Mouse (Mus musculus): ENCODE results near the gene Mdm4. TPM values are rescaled to one million over a fixed set of nuclear protein-coding genes. Genes with fewer than 3 reads are reported as not detected.
"Not testable (repeated sequence)": the region's sequence is repeated elsewhere in the genome, so short reads cannot be mapped to it uniquely, and the experiment has no call there.

Gene Mdm4
- polyA plus RNA-seq, 1 experiment from 2014 or later: 50.1 TPM

GRCm38 (mm10) chr1:133027980-133028379, 2.4 kb downstream of the Mdm4 start:
- Histone ChIP-seq H3K27me3 (no peaks in the 10 kb centered on the region), H3K27ac (replicated peaks) (no peak overlapping the region), H3K4me1 (peaks cover 13% of the 10 kb centered on the region), H3K4me3 (no peak overlapping the region), H3K9me3 (no peaks in the 10 kb centered on the region), H3K4me2 (replicated peaks) (no peak overlapping the region), H3K36me3 (no peaks in the 10 kb centered on the region), H3K9ac (replicated peaks) (no peak overlapping the region)
- WGBS: 43% methylated on average over 7 of the region's 7 CpGs
- ATAC-seq (ENCODE audit: low FRiP score, low read depth): no peak

GRCm38 (mm10) chr1:133027126-133027525, 3.2 kb downstream of the Mdm4 start:
- Histone ChIP-seq H3K4me3 (no peak overlapping the region), H3K27me3 (no peaks in the 10 kb centered on the region), H3K4me2 (replicated peaks) (no peak overlapping the region), H3K9ac (replicated peaks) (no peak overlapping the region), H3K9me3 (no peaks in the 10 kb centered on the region), H3K27ac (replicated peaks) (no peak overlapping the region), H3K36me3 (no peaks in the 10 kb centered on the region), H3K4me1 (peaks cover 8% of the 10 kb centered on the region)
- ATAC-seq (ENCODE audit: low FRiP score, low read depth): no peak
- WGBS: 88% methylated on average over 2 of the region's 2 CpGs

- Histone ChIP-seq H3K4me2 (replicated peaks) (peak overlapping the region; percentile 64), H3K9ac (replicated peaks) (peak overlapping the region; percentile 96; the same call in 1 of the 2 replicates), H3K27ac (replicated peaks) (peak overlapping the region; percentile 93; the same call in 1 of the 2 replicates), H3K4me3 (peak overlapping the region; percentile 89)
- H3K4me1 ChIP-seq; H3K27me3 ChIP-seq; H3K9me3 ChIP-seq; H3K36me3 ChIP-seq; ATAC-seq (ENCODE audit: low FRiP score, low read depth): not testable (repeated sequence)
- WGBS: 41% methylated on average over 20 of the region's 23 CpGs
Observed at GRCm38 (mm10) chr1:133025796-133026190, 4.6 kb downstream of the Mdm4 start.

- H3K4me1 ChIP-seq: peaks cover 8% of the 10 kb centered on the region
- no peaks in the 10 kb centered on the region for H3K27me3 ChIP-seq
- peak overlapping the region; percentile 89 for H3K4me3 ChIP-seq
- peak; percentile 97 for ATAC-seq (ENCODE audit: low FRiP score, low read depth)
- peak overlapping the region; percentile 93 for H3K27ac ChIP-seq (replicated peaks)
- H3K4me2 ChIP-seq (replicated peaks): peak overlapping the region; percentile 64
- no peaks in the 10 kb centered on the region for H3K9me3 ChIP-seq
- H3K9ac ChIP-seq (replicated peaks): peak overlapping the region; percentile 96
- 1% methylated on average over 40 of the region's 40 CpGs for WGBS
- 0 out of 2 replicates have a peak, but pooled peaks cover 4% of the 10 kb centered on the region for H3K36me3 ChIP-seq
Observed at GRCm38 (mm10) chr1:133025051-133025795, 5.1 kb downstream of the Mdm4 start.

- no peak overlapping the region for H3K27ac ChIP-seq (replicated peaks)
- WGBS: 41% methylated on average over 7 of the region's 7 CpGs
Observed at GRCm38 (mm10) chr1:133024426-133024825, 5.9 kb downstream of the Mdm4 start.

GRCm38 (mm10) chr1:133023723-133024122, 6.6 kb downstream of the Mdm4 start:
- H3K4me1 ChIP-seq; H3K9ac ChIP-seq (replicated peaks); H3K4me3 ChIP-seq; H3K27me3 ChIP-seq; H3K36me3 ChIP-seq; ATAC-seq (ENCODE audit: low FRiP score, low read depth); H3K27ac ChIP-seq (replicated peaks); H3K9me3 ChIP-seq: not testable (repeated sequence)
- WGBS: 92% methylated on average over 3 of the region's 3 CpGs
- H3K4me2 ChIP-seq (replicated peaks): peak overlapping the region; percentile 64; the same call in 1 of the 2 replicates

More at GRCm38 (mm10) chr1:133024426-133024825, 5.9 kb downstream of the Mdm4 start:
- no peak for ATAC-seq (ENCODE audit: low FRiP score, low read depth)
- H3K9me3 ChIP-seq: no peaks in the 10 kb centered on the region
- peak overlapping the region; percentile 64 for H3K4me2 ChIP-seq (replicated peaks)
- 0 out of 2 replicates have a peak, but pooled peaks cover 4% of the 10 kb centered on the region for H3K36me3 ChIP-seq
- H3K9ac ChIP-seq (replicated peaks): peak overlapping the region; percentile 96
- H3K27me3 ChIP-seq: no peaks in the 10 kb centered on the region
- peak overlapping the region; percentile 89 for H3K4me3 ChIP-seq
- H3K4me1 ChIP-seq: peaks cover 8% of the 10 kb centered on the region

- H3K27ac ChIP-seq (replicated peaks); ATAC-seq (ENCODE audit: low FRiP score, low read depth); H3K27me3 ChIP-seq; H3K4me3 ChIP-seq; H3K9me3 ChIP-seq; H3K9ac ChIP-seq (replicated peaks); H3K4me2 ChIP-seq (replicated peaks); H3K4me1 ChIP-seq: not testable (repeated sequence)
- peaks cover 20% of the 10 kb centered on the region for H3K36me3 ChIP-seq
- WGBS: 95% methylated on average over 2 of the region's 2 CpGs
Observed at GRCm38 (mm10) chr1:133021971-133022370, 8.4 kb downstream of the Mdm4 start.

GRCm38 (mm10) chr1:133021391-133021790, 9.0 kb downstream of the Mdm4 start:
- Histone ChIP-seq H3K9me3 (no peaks in the 10 kb centered on the region), H3K36me3 (peaks cover 22% of the 10 kb centered on the region), H3K4me1 (peaks cover 8% of the 10 kb centered on the region), H3K4me2 (replicated peaks) (no peak overlapping the region), H3K27ac (replicated peaks) (no peak overlapping the region), H3K4me3 (no peak overlapping the region), H3K9ac (replicated peaks) (no peak overlapping the region), H3K27me3 (no peaks in the 10 kb centered on the region)
- no peak for ATAC-seq (ENCODE audit: low FRiP score, low read depth)
- WGBS: 93% methylated on average over 7 of the region's 7 CpGs

GRCm38 (mm10) chr1:133020137-133020894, 10.0 kb downstream of the Mdm4 start:
- Histone ChIP-seq H3K9me3 (no peaks in the 10 kb centered on the region), H3K36me3 (peaks cover 30% of the 10 kb centered on the region)

GRCm38 (mm10) chr1:133019312-133019711, 11.0 kb downstream of the Mdm4 start:
- H3K27ac ChIP-seq (replicated peaks): no peak overlapping the region
- H3K36me3 ChIP-seq: peaks cover 39% of the 10 kb centered on the region
- H3K4me3 ChIP-seq: no peak overlapping the region
- no peak for ATAC-seq (ENCODE audit: low FRiP score, low read depth)
- no peaks in the 10 kb centered on the region for H3K9me3 ChIP-seq
- no peak overlapping the region for H3K9ac ChIP-seq (replicated peaks)
- no peaks in the 10 kb centered on the region for H3K27me3 ChIP-seq
- no peak overlapping the region for H3K4me2 ChIP-seq (replicated peaks)
- peaks cover 6% of the 10 kb centered on the region for H3K4me1 ChIP-seq

More at GRCm38 (mm10) chr1:133020137-133020894, 10.0 kb downstream of the Mdm4 start:
- Histone ChIP-seq H3K27me3 (no peaks in the 10 kb centered on the region), H3K9ac (replicated peaks) (no peak overlapping the region), H3K27ac (replicated peaks) (no peak overlapping the region), H3K4me2 (replicated peaks) (no peak overlapping the region), H3K4me1 (peaks cover 8% of the 10 kb centered on the region), H3K4me3 (no peak overlapping the region)
- no peak for ATAC-seq (ENCODE audit: low FRiP score, low read depth)
- 67% methylated on average over 3 of the region's 3 CpGs for WGBS

GRCm38 (mm10) chr1:133018580-133018979, 11.8 kb downstream of the Mdm4 start:
- WGBS: 86% methylated on average over 2 of the region's 2 CpGs
- no peak overlapping the region for H3K4me2 ChIP-seq (replicated peaks)
- peaks cover 46% of the 10 kb centered on the region for H3K36me3 ChIP-seq
- no peaks in the 10 kb centered on the region for H3K9me3 ChIP-seq
- ATAC-seq (ENCODE audit: low FRiP score, low read depth): no peak
- H3K27me3 ChIP-seq: no peaks in the 10 kb centered on the region
- H3K27ac ChIP-seq (replicated peaks): no peak overlapping the region
- H3K4me3 ChIP-seq: no peak overlapping the region
- H3K4me1 ChIP-seq: no peaks in the 10 kb centered on the region
- no peak overlapping the region for H3K9ac ChIP-seq (replicated peaks)

GRCm38 (mm10) chr1:133016775-133017428, 13.5 kb downstream of the Mdm4 start:
- Histone ChIP-seq H3K27me3 (no peaks in the 10 kb centered on the region), H3K27ac (replicated peaks) (no peak overlapping the region), H3K36me3 (peaks cover 57% of the 10 kb centered on the region), H3K4me2 (replicated peaks) (no peak overlapping the region), H3K4me3 (no peak overlapping the region), H3K9ac (replicated peaks) (no peak overlapping the region), H3K9me3 (no peaks in the 10 kb centered on the region), H3K4me1 (no peaks in the 10 kb centered on the region)
- WGBS: 96% methylated on average over 9 of the region's 9 CpGs
- ATAC-seq (ENCODE audit: low FRiP score, low read depth): no peak
